Mouse (Mus musculus) hindbrain, embryonic 14.5 days (tissue): Measurements from ENCODE around the gene Pgc. TPM values are rescaled to one million over a fixed set of nuclear protein-coding genes. Genes with fewer than 3 reads are reported as not detected.

Experiments
- ATAC-seq: fragments of 200-750 bp; cut with Nextera tagmentation; 2 replicates; pipeline ENCODE4 v1.8.0; 2017; ENCODE audit warnings: moderate number of reproducible peaks, mild to moderate bottlenecking, moderate TSS enrichment, moderate library complexity; ENCODE audit not compliant: low FRiP score
- DNase-seq: peaks from one replicate; pipeline ENCODE4 v3.0.0-alpha.2; 2015; ENCODE audit warnings: low spot score
- H3K27ac ChIP-seq: fragments of 300-500 bp; sonication (generic); 2 replicates; pipeline ENCODE4 v1.5.1; 2014; ENCODE audit warnings: mild to moderate bottlenecking, moderate library complexity
- H3K27me3 ChIP-seq: fragments of 300-500 bp; sonication (generic); 2 replicates; pipeline ENCODE4 v1.6.1; 2014; ENCODE audit warnings: mild to moderate bottlenecking, low read length, mixed read lengths; ENCODE audit not compliant: control insufficient read depth, insufficient read depth
- H3K36me3 ChIP-seq: fragments of 300-500 bp; sonication (generic); replicated peaks from 2 replicates; pipeline ENCODE4 v1.6.1; 2014; ENCODE audit not compliant: control insufficient read depth, insufficient read depth
- H3K4me1 ChIP-seq: fragments of 300-500 bp; sonication (generic); replicated peaks from 2 replicates; pipeline ENCODE4 v1.6.1; 2014; ENCODE audit warnings: antibody characterized with exemption, low read length, mixed read lengths; ENCODE audit not compliant: control insufficient read depth, insufficient read depth
- H3K4me2 ChIP-seq: fragments of 300-500 bp; sonication (generic); replicated peaks from 2 replicates; pipeline ENCODE4 v1.6.1; 2014; ENCODE audit warnings: mild to moderate bottlenecking, moderate library complexity
- H3K4me3 ChIP-seq: fragments of 300-500 bp; sonication (generic); replicated peaks from 2 replicates; pipeline ENCODE4 v1.5.1; 2014; ENCODE audit warnings: mild to moderate bottlenecking, low read length
- H3K9ac ChIP-seq: fragments of 300-500 bp; sonication (generic); 2 replicates; pipeline ENCODE4 v1.6.1; 2014
- H3K9me3 ChIP-seq: fragments of 300-500 bp; sonication (generic); 2 replicates; pipeline ENCODE4 v1.6.1; 2016; ENCODE audit warnings: low read length; ENCODE audit not compliant: control insufficient read depth
- WGBS: fragments of 180-500 bp; shearing (Covaris S2); extraction: QIAGEN DNeasy Blood & Tissue Kit; methylation state at CpG from one replicate; pipeline ENCODE4 v1.1.7; 2014; 5-methylcytosine and 5-hydroxymethylcytosine counted together
- polyA plus RNA-seq: library from polyadenylated mRNA; unstranded; fragments of >200 nt; fragmentation: Nextera tagmentation; extraction: Ambion mirVana; gene quantifications from 2 replicates; pipeline ENCODE4 v1.2.1, GENCODE M21; 2014

The Pgc gene
- polyA plus RNA-seq: not detected in 2 replicates

- H3K27me3 ChIP-seq: no peaks in the 10 kb centered on the region
- no peak within 1 kb of the TSS for H3K27ac ChIP-seq
- H3K4me1 ChIP-seq: no peaks in the 10 kb centered on the region
- no peak within 1 kb of the TSS for H3K4me3 ChIP-seq
- no peaks in the 10 kb centered on the region for H3K9me3 ChIP-seq
- ATAC-seq: no peak
- no peaks in the 10 kb centered on the region for H3K36me3 ChIP-seq
- no peak for DNase-seq
- H3K4me2 ChIP-seq: no peak within 1 kb of the TSS
- no peak within 1 kb of the TSS for H3K9ac ChIP-seq
- WGBS: 80% methylated on average over 11 of the region's 11 CpGs
These were observed at the start of gene Pgc for GRCm38 (mm10) chr17:47726566-47726965. Pgc (plus strand) TSS chr17:47726842.

GRCm38 (mm10) chr17:47678238-47678637, 48.4 kb upstream of the Pgc start:
- WGBS: 95% methylated on average over 5 of the region's 5 CpGs
- ATAC-seq (no peak), DNase-seq (no peak)
- Histone ChIP-seq H3K27ac (no peak overlapping the region), H3K36me3 (peaks cover 75% of the 10 kb centered on the region), H3K9ac (no peak overlapping the region), H3K4me1 (no peaks in the 10 kb centered on the region), H3K27me3 (no peaks in the 10 kb centered on the region), H3K4me2 (no peak overlapping the region), H3K4me3 (no peak overlapping the region), H3K9me3 (no peaks in the 10 kb centered on the region)

GRCm38 (mm10) chr17:47678702-47679101, 47.9 kb upstream of the Pgc start:
- 88% methylated on average over 5 of the region's 5 CpGs for WGBS
- H3K36me3 ChIP-seq: peaks cover 79% of the 10 kb centered on the region
- H3K4me2 ChIP-seq: no peak overlapping the region
- no peaks in the 10 kb centered on the region for H3K27me3 ChIP-seq
- DNase-seq (no peak), ATAC-seq (no peak)
- no peak overlapping the region for H3K9ac ChIP-seq
- no peaks in the 10 kb centered on the region for H3K4me1 ChIP-seq
- H3K4me3 ChIP-seq: no peak overlapping the region
- no peaks in the 10 kb centered on the region for H3K9me3 ChIP-seq
- H3K27ac ChIP-seq: no peak overlapping the region

GRCm38 (mm10) chr17:47682836-47683235, 43.8 kb upstream of the Pgc start:
- ATAC-seq (no peak), DNase-seq (no peak)
- Histone ChIP-seq H3K4me1 (peaks cover 8% of the 10 kb centered on the region; the same call in 1 of the 2 replicates), H3K4me3 (no peak overlapping the region), H3K27ac (no peak overlapping the region), H3K36me3 (peaks cover 80% of the 10 kb centered on the region), H3K9me3 (no peaks in the 10 kb centered on the region), H3K9ac (no peak overlapping the region), H3K4me2 (no peak overlapping the region), H3K27me3 (no peaks in the 10 kb centered on the region)
- WGBS: 78% methylated on average over 4 of the region's 4 CpGs

GRCm38 (mm10) chr17:47687409-47688343, 39.0 kb upstream of the Pgc start:
- Histone ChIP-seq H3K36me3 (peaks cover 33% of the 10 kb centered on the region), H3K4me2 (peak overlapping the region; percentile 93), H3K9me3 (no peaks in the 10 kb centered on the region), H3K27me3 (no peaks in the 10 kb centered on the region), H3K4me3 (peak overlapping the region; percentile 64), H3K27ac (peak overlapping the region; percentile 85), H3K4me1 (peaks cover 16% of the 10 kb centered on the region), H3K9ac (peak overlapping the region; percentile 83)
- DNase-seq (peak; percentile 99), ATAC-seq (peak; percentile 92)
- 2% methylated on average over 70 of the region's 70 CpGs for WGBS

GRCm38 (mm10) chr17:47688344-47688607, 38.4 kb upstream of the Pgc start, which contains the start of gene Tomm6:
Tomm6 (minus strand) TSS chr17:47688386.
- H3K36me3 ChIP-seq: peaks cover 27% of the 10 kb centered on the region

GRCm38 (mm10) chr17:47688608-47689575, 37.8 kb upstream of the Pgc start, which contains the start of gene Frs3:
Frs3 (plus strand) TSS chr17:47689030.
- peak within 1 kb of the TSS; percentile 85 for H3K27ac ChIP-seq
- 1% methylated on average over 52 of the region's 58 CpGs for WGBS
- peak within 1 kb of the TSS; percentile 93 for H3K4me2 ChIP-seq
- H3K9me3 ChIP-seq: no peaks in the 10 kb centered on the region
- H3K27me3 ChIP-seq: no peaks in the 10 kb centered on the region
- peaks cover 16% of the 10 kb centered on the region for H3K4me1 ChIP-seq
- DNase-seq (peak; percentile 60), ATAC-seq (peak; percentile 69)
- H3K9ac ChIP-seq: peak within 1 kb of the TSS; percentile 83
- peaks cover 22% of the 10 kb centered on the region for H3K36me3 ChIP-seq
- H3K4me3 ChIP-seq: peak within 1 kb of the TSS; percentile 64

More at GRCm38 (mm10) chr17:47688344-47688607, 38.4 kb upstream of the Pgc start, which contains the start of gene Tomm6:
- Histone ChIP-seq H3K4me2 (peak within 1 kb of the TSS; percentile 93), H3K4me1 (peaks cover 16% of the 10 kb centered on the region), H3K4me3 (peak within 1 kb of the TSS; percentile 64), H3K9me3 (no peaks in the 10 kb centered on the region), H3K27ac (peak within 1 kb of the TSS; percentile 85), H3K27me3 (no peaks in the 10 kb centered on the region), H3K9ac (peak within 1 kb of the TSS; percentile 83)
- DNase-seq (no peak), ATAC-seq (no peak)
- under 1% methylated on average over 9 of the region's 9 CpGs for WGBS

GRCm38 (mm10) chr17:47689894-47690293, 36.7 kb upstream of the Pgc start:
- no peaks in the 10 kb centered on the region for H3K9me3 ChIP-seq
- peak overlapping the region; percentile 64 for H3K4me3 ChIP-seq
- peaks cover 16% of the 10 kb centered on the region for H3K4me1 ChIP-seq
- WGBS: 88% methylated on average over 7 of the region's 8 CpGs
- peak overlapping the region; percentile 83 for H3K9ac ChIP-seq
- H3K4me2 ChIP-seq: peak overlapping the region; percentile 93
- ATAC-seq (no peak), DNase-seq (no peak)
- peaks cover 12% of the 10 kb centered on the region for H3K36me3 ChIP-seq
- no peaks in the 10 kb centered on the region for H3K27me3 ChIP-seq
- H3K27ac ChIP-seq: no peak overlapping the region

GRCm38 (mm10) chr17:47691650-47692049, 35.0 kb upstream of the Pgc start:
- no peak overlapping the region for H3K4me2 ChIP-seq
- no peak for DNase-seq
- no peak overlapping the region for H3K4me3 ChIP-seq
- WGBS: 94% methylated on average over 3 of the region's 3 CpGs
- H3K36me3 ChIP-seq: no peaks in the 10 kb centered on the region
- H3K27me3 ChIP-seq: no peaks in the 10 kb centered on the region
- no peaks in the 10 kb centered on the region for H3K9me3 ChIP-seq
- peaks cover 20% of the 10 kb centered on the region for H3K4me1 ChIP-seq
- H3K9ac ChIP-seq: no peak overlapping the region
- H3K27ac ChIP-seq: no peak overlapping the region
- no peak for ATAC-seq
